Comparison of ENCODE assay signal across 10 mouse cellular contexts in the genomic region with DNA sequence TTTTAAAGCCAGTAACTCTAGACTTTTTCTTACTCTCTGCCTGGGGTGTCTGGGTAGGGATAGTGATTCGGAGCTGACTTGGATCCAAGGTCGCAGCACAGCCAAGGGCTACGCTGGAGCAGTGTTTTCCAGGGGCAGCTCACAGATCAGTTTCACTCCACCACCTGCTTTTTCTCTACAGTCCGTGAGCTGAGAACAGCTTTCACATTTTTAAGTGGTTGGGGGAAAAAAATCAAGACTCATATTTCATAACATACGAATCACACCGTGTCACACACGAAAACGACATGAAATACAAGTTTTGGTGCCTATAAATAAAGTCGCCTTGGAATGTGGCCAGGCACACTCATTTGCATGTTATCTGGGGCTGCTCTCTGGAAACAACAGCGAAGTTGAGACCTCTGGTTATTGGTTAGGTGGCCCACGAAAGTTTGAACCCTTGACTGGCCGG.
DNase-seq lines count a peak whose midpoint lies in the region; ATAC-seq and TF ChIP-seq lines count a peak whose summit lies in the region.
"Had no signal": no experiment of that assay in that cellular context is flagged by ENCODE, and none has a peak within 500 bp of the region (broad histone marks: within the 10 kb centered on the region; RNA-seq: fewer than 3 reads in every experiment).

No protein-coding gene starts in this region.

- ATAC-seq in forebrain, embryonic 14.5 days: no peak
- ATAC-seq in forebrain, embryonic 12.5 days (ENCODE audit: low FRiP score): no peak
- no peak for ATAC-seq in CD4-positive, CD25-positive, alpha-beta regulatory T cell, adult 4 months
- ATAC-seq in activated CD4-positive, CD25-positive, alpha-beta regulatory T cell, adult 4 months: no peak
- ATAC-seq: inflammation-experienced regulatory T-cells, adult 6 months had no signal

- H3K9ac ChIP-seq in forebrain, embryonic 14.5 days (ENCODE audit: low read length): no peak overlapping the region
- no peak overlapping the region for H3K9ac ChIP-seq in forebrain, embryonic 12.5 days
- H3K9ac ChIP-seq in CH12.LX (ENCODE audit: insufficient read depth, low read depth): no peak overlapping the region

- no peak for TF ChIP-seq RAD21 in CH12.LX (IDR thresholded peaks at IDR 0.05; ENCODE audit: low read depth, low read length)

- dilution Hi-C loops in CH12.LX (cut with MboI; ENCODE audit: extremely low pct_ligation_motif_present, extremely low pct_unique_long_range_greater_than_20kb, low sequenced_read_pairs): no loop called here

- 63% methylated on average over 12 of the region's 12 CpGs for WGBS in forebrain, embryonic 14.5 days
- WGBS in forebrain, embryonic 12.5 days: 79% methylated on average over 12 of the region's 12 CpGs

- peak; percentile 34 for DNase-seq in forebrain, embryonic 14.5 days (ENCODE audit: low spot score)
- DNase-seq in CH12.LX (ENCODE audit: extremely low read depth): no peak
- DNase-seq in gastrocnemius, adult 2 months: peak; percentile 79
- peak; percentile 41 to 42 for DNase-seq in heart, postnatal 36 days
- no peak for DNase-seq in urinary bladder, postnatal 25 days (ENCODE audit: low spot score)
- DNase-seq: cerebellum, adult 18-20 months had no signal

- no peak for TF ChIP-seq POLR2A in CH12.LX (IDR thresholded peaks at IDR 0.05; ENCODE audit: low read depth, low read length)

- no peak for TF ChIP-seq CTCF in CH12.LX (conservative IDR thresholded peaks at IDR 0.05 in 1 of 2, IDR thresholded peaks at IDR 0.05 in 1 of 2; ENCODE audit: low read depth in 2 of 2, low read length in 2 of 2)
- no peak for TF ChIP-seq CTCF in gastrocnemius, adult 2 months (IDR thresholded peaks at IDR 0.05)

- no peak overlapping the region for H3K4me2 ChIP-seq in forebrain, embryonic 14.5 days (ENCODE audit: low read length)
- no peak overlapping the region for H3K4me2 ChIP-seq in forebrain, embryonic 12.5 days
- peak overlapping the region; percentile 2; the same call in 1 of the 2 replicates for H3K4me2 ChIP-seq in CH12.LX (ENCODE audit: insufficient read depth, low read depth, poor library complexity, severe bottlenecking)

- H3K27ac ChIP-seq in forebrain, embryonic 14.5 days (ENCODE audit: low read depth, low read length): no peak overlapping the region
- no peak overlapping the region for H3K27ac ChIP-seq in forebrain, embryonic 12.5 days
- H3K27ac ChIP-seq in CH12.LX (ENCODE audit: insufficient read depth, low read depth): no peak overlapping the region
- peak overlapping the region; percentile 83 for H3K27ac ChIP-seq in gastrocnemius, adult 2 months

- intact Hi-C loops in gastrocnemius, adult 2 months (cut with DNase I): no loop called here
- intact Hi-C loops in heart, postnatal 36 days (cut with DNase I): loop anchor here (5.0 kb wide), 1 partner anchor 48 kb away; no protein-coding TSS in a partner anchor

- no peak overlapping the region for H3K4me3 ChIP-seq in forebrain, embryonic 14.5 days (ENCODE audit: low read depth, low read length)
- no peak overlapping the region for H3K4me3 ChIP-seq in forebrain, embryonic 12.5 days (replicated peaks)
- no peak overlapping the region for H3K4me3 ChIP-seq in CH12.LX (replicated peaks in 1 of 3; ENCODE audit: low read depth in 2 of 3, low read length in 2 of 3, poor library complexity in 1 of 3)
- H3K4me3 ChIP-seq in gastrocnemius, adult 2 months: peak overlapping the region; percentile 57

- H3K4me1 ChIP-seq in forebrain, embryonic 14.5 days (ENCODE audit: control insufficient read depth, insufficient read depth, low read length): peaks cover 13% of the 10 kb centered on the region
- H3K4me1 ChIP-seq in forebrain, embryonic 12.5 days: peaks cover 18% of the 10 kb centered on the region
- H3K4me1 ChIP-seq in CH12.LX (ENCODE audit: control insufficient read depth in 1 of 2, insufficient read depth in 2 of 2): peaks cover 3 to 44% of the 10 kb centered on the region in 2 experiments

- H3K36me3 ChIP-seq in forebrain, embryonic 14.5 days (ENCODE audit: control insufficient read depth, insufficient read depth, low read length): no peaks in the 10 kb centered on the region
- H3K36me3 ChIP-seq in forebrain, embryonic 12.5 days (replicated peaks): no peaks in the 10 kb centered on the region
- H3K36me3 ChIP-seq in CH12.LX (replicated peaks in 1 of 2; ENCODE audit: control insufficient read depth in 1 of 2, insufficient read depth in 1 of 2, low read length in 1 of 2): no peaks in the 10 kb centered on the region

- no peak for TF ChIP-seq EP300 in CH12.LX (IDR thresholded peaks at IDR 0.05; ENCODE audit: low read length)

- no peaks in the 10 kb centered on the region for H3K79me2 ChIP-seq in CH12.LX (replicated peaks; ENCODE audit: control insufficient read depth, extremely low read depth, insufficient read depth, poor library complexity, severe bottlenecking)

- no peaks in the 10 kb centered on the region for H3K9me3 ChIP-seq in forebrain, embryonic 14.5 days (replicated peaks; ENCODE audit: control insufficient read depth, low read length)
- no peaks in the 10 kb centered on the region for H3K9me3 ChIP-seq in forebrain, embryonic 12.5 days
- H3K9me3 ChIP-seq in CH12.LX (replicated peaks; ENCODE audit: low read length): no peaks in the 10 kb centered on the region

- H3K27me3 ChIP-seq in forebrain, embryonic 14.5 days (replicated peaks; ENCODE audit: control insufficient read depth, insufficient read depth, low read length): no peaks in the 10 kb centered on the region
- H3K27me3 ChIP-seq in forebrain, embryonic 12.5 days: 0 out of 2 replicates have a peak, but pooled peaks cover 9% of the 10 kb centered on the region
- peaks cover 1% of the 10 kb centered on the region for H3K27me3 ChIP-seq in CH12.LX (replicated peaks)

- in situ Hi-C loops in CH12.LX (cut with MboI; ENCODE audit: low pct_ligation_motif_present, low pct_unique_long_range_greater_than_20kb, low sequenced_read_pairs): no loop called here

TF ChIP-seq in CH12.LX, 34 proteins besides CTCF, POLR2A, EP300 and RAD21:
- TF ChIP-seq MEF2A (IDR thresholded peaks at IDR 0.05; ENCODE audit: borderline replicate concordance, low read depth, low read length) (no peak), SIN3A (IDR thresholded peaks at IDR 0.05; ENCODE audit: low read length) (no peak), JUND (conservative IDR thresholded peaks at IDR 0.05; ENCODE audit: low read depth, low read length) (no peak), ETS1 (conservative IDR thresholded peaks at IDR 0.05; ENCODE audit: low read depth, low read length) (no peak), E2F4 (IDR thresholded peaks at IDR 0.05; ENCODE audit: insufficient replicate concordance, low read depth, low read length) (no peak), HCFC1 (IDR thresholded peaks at IDR 0.05; ENCODE audit: low read depth, low read length) (no peak), ZMIZ1 (IDR thresholded peaks at IDR 0.05; ENCODE audit: low read depth, low read length) (no peak)

Comparison
In these comparisons a context has a peak if more than half of its experiments do, and no peak if none do; other contexts are left out.
1. DNase-seq: peak in forebrain, embryonic 14.5 days (single experiment), gastrocnemius, adult 2 months (single experiment) and heart, postnatal 36 days (2 of 2); none in CH12.LX (single experiment) and urinary bladder, postnatal 25 days (single experiment).